Mouse (Mus musculus): Measurements from ENCODE around the gene 3830403N18Rik. TPM values are rescaled to one million over a fixed set of nuclear protein-coding genes. Genes with fewer than 3 reads are reported as not detected.
"Not testable (repeated sequence)": the region's sequence is repeated elsewhere in the genome, so short reads cannot be mapped to it uniquely, and the experiment has no call there.

3830403N18Rik gene
- total RNA-seq (2014; fragmentation: Nextera tagmentation) (2.5 and 5.9 TPM in 2 replicates), total RNA-seq (2017) (1.7 and 3.1 TPM in 2 replicates), polyA plus RNA-seq (2012) (0.09 and 0.10 TPM in 2 replicates)

GRCm38 (mm10) chrX:56136336-56136909 lies at the start of gene 3830403N18Rik:
Gene 3830403N18Rik (plus strand): TSS chrX:56136572.
- H3K4me3 ChIP-seq (ENCODE audit: low read depth, low read length); H3K4me1 ChIP-seq (ENCODE audit: insufficient read depth, low read depth, low read length); H3K36me3 ChIP-seq (replicated peaks); ATAC-seq (ENCODE audit: extremely low read depth, insufficient number of reproducible peaks, low FRiP score, poor library complexity, severe bottlenecking); H3K9me3 ChIP-seq (replicated peaks); H3K27me3 ChIP-seq (ENCODE audit: insufficient read depth, low read length); DNase-seq (ENCODE audit: low spot score): not testable (repeated sequence)

GRCm38 (mm10) chrX:56151396-56151795 lies 15.0 kb downstream of the 3830403N18Rik start:
- DNase-seq (ENCODE audit: low spot score) (no peak), ATAC-seq (ENCODE audit: extremely low read depth, insufficient number of reproducible peaks, low FRiP score, poor library complexity, severe bottlenecking) (no peak)
- Histone ChIP-seq H3K9me3 (replicated peaks) (no peaks in the 10 kb centered on the region), H3K4me1 (ENCODE audit: insufficient read depth, low read depth, low read length) (no peaks in the 10 kb centered on the region), H3K27me3 (ENCODE audit: insufficient read depth, low read length) (no peaks in the 10 kb centered on the region), H3K4me3 (ENCODE audit: low read depth, low read length) (no peak overlapping the region), H3K36me3 (replicated peaks) (no peaks in the 10 kb centered on the region)
- TF ChIP-seq GATA1 (IDR thresholded peaks at IDR 0.05; ENCODE audit: borderline replicate concordance, low read length): no peak
- no peak for TF ChIP-seq GATA2 (IDR thresholded peaks at IDR 0.05; ENCODE audit: borderline replicate concordance, low read depth, low read length)
- TF ChIP-seq TAL1 (conservative IDR thresholded peaks at IDR 0.05; ENCODE audit: low read depth, low read length): no peak
- no peak for TF ChIP-seq POLR2AphosphoS5 (IDR thresholded peaks at IDR 0.05; ENCODE audit: insufficient replicate concordance, low read depth, low read length)
- TF ChIP-seq CTCF (IDR thresholded peaks at IDR 0.05; ENCODE audit: low read depth, low read length): no peak

DNA sequence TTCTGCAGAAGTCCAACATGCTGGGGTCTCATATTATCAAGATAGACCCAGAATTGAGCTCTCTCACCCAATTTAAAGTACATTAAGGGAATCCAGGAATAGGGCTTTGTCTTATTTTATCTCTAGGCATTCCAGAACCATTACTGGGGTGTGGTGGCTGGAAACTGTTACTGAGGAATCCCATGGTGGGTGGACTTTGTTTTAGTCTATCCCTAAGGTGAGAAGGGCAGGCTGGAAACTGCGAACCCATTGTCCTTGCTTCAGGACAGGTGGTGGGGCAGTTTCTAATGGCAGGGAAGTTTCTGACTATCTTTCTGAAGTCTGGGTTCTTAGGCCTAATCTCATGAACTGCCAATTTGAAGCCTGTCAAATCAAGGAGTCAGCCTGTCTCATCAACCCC lies 50.1 kb downstream of the 3830403N18Rik start:
- H3K9me3 ChIP-seq (replicated peaks); DNase-seq (ENCODE audit: low spot score); H3K4me1 ChIP-seq (ENCODE audit: insufficient read depth, low read depth, low read length); H3K36me3 ChIP-seq (replicated peaks); ATAC-seq (ENCODE audit: extremely low read depth, insufficient number of reproducible peaks, low FRiP score, poor library complexity, severe bottlenecking); H3K4me3 ChIP-seq (ENCODE audit: low read depth, low read length); H3K27me3 ChIP-seq (ENCODE audit: insufficient read depth, low read length): not testable (repeated sequence)

Other genes starting within 250 kb of the 3830403N18Rik start
- gene Gm773, start 76.3 kb downstream of the 3830403N18Rik start, total RNA-seq (2014; fragmentation: Nextera tagmentation): not detected in 2 replicates
- not detected in 2 replicates for gene Gm773, start 76.3 kb downstream of the 3830403N18Rik start, total RNA-seq (2017)
- gene Gm773, start 76.3 kb downstream of the 3830403N18Rik start, polyA plus RNA-seq (2012): not detected in 2 replicates
- 0.68 and 0.83 TPM in 2 replicates for gene Zfp449, start 209.8 kb downstream of the 3830403N18Rik start, total RNA-seq (2014; fragmentation: Nextera tagmentation)
- 0.46 and 0.66 TPM in 2 replicates for gene Zfp449, start 209.8 kb downstream of the 3830403N18Rik start, total RNA-seq (2017)
- 0.01 and 0.02 TPM in 2 replicates for gene Zfp449, start 209.8 kb downstream of the 3830403N18Rik start, polyA plus RNA-seq (2012)
- gene Smim10l2a, start 238.0 kb downstream of the 3830403N18Rik start, total RNA-seq (2014; fragmentation: Nextera tagmentation): not detected in 2 replicates
- gene Smim10l2a, start 238.0 kb downstream of the 3830403N18Rik start, total RNA-seq (2017): 0.11 TPM in 1 of 2 replicates, not detected in the other
- not detected in 2 replicates for gene Smim10l2a, start 238.0 kb downstream of the 3830403N18Rik start, polyA plus RNA-seq (2012)